Mouse (Mus musculus): ENCODE measurements around the gene Spon1. TPM values are rescaled to one million over a fixed set of nuclear protein-coding genes. Genes with fewer than 3 reads are reported as not detected.

Spon1 gene
- total RNA-seq, 2 experiments from 2014 or later: 11.9 to 16.1 TPM

DNA sequence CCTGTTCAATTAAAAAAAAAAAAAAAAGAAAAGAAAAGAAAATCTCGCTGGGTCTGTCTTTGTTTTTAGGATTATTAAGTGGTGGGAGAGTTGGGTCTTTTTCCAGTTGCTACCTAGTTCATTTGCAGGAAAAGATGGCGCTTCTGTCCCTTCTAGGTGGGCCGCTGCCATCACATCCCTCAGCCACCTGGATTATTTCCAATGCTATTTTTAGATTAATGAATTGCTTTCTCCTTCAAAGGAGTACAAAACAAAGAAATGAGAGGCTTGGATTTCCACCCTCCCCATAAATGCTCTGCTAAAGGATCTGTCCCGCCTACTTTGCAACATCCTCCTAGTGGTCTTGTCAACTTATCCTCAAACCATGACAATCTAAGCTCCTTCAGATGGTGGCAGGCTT, 275.6 kb downstream of the Spon1 start:
- no peak for DNase-seq
- intact Hi-C loops (cut with DNase I): no loop called here

GRCm38 (mm10) chr7:114042973-114043928, 277.5 kb downstream of the Spon1 start:
- intact Hi-C loops (cut with DNase I): no loop called here
- peak; percentile 24 to 26 for DNase-seq

- no peak for DNase-seq
- intact Hi-C loops (cut with DNase I): no loop called here
Observed at GRCm38 (mm10) chr7:114043929-114044549, 278.2 kb downstream of the Spon1 start.

GRCm38 (mm10) chr7:114045814-114046213, 280.0 kb downstream of the Spon1 start:
- DNase-seq: no peak
- intact Hi-C loops (cut with DNase I): no loop called here

GRCm38 (mm10) chr7:114053720-114054119, 287.9 kb downstream of the Spon1 start:
- intact Hi-C loops (cut with DNase I): no loop called here
- DNase-seq: no peak

- DNase-seq: no peak
- intact Hi-C loops (cut with DNase I): no loop called here
Observed at GRCm38 (mm10) chr7:114058166-114058565, 292.4 kb downstream of the Spon1 start.

DNA sequence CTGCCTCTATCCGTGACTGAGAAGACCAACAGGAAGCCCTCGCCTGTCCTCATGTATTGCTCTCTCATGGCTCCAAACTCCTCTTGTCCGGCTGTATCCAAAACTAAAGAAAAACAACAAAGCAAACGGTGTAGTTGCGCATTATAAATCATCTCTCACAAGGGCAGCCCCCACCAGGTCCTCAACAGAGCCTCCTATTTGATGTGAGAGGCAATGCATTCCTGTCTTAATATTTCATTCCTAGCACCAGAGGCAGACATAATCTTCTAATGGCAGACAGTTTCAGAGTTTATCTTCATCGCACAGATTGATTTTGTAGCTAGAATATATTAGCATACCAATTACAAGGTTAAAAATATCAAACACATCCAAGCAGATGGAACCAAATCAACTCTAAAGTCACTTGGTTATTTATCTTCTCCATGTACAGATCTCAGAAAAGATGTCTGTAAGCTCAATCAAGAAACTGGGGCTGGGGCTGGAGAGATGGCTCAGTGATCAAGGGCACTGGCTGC, 293.2 kb downstream of the Spon1 start:
- no peak for DNase-seq
- intact Hi-C loops (cut with DNase I): no loop called here

- DNase-seq: no peak
- intact Hi-C loops (cut with DNase I): no loop called here
Observed at GRCm38 (mm10) chr7:114060445-114060844, 294.6 kb downstream of the Spon1 start.

GRCm38 (mm10) chr7:114062451-114062850, 296.7 kb downstream of the Spon1 start:
- peak; percentile 34 to 53 for DNase-seq
- intact Hi-C loops (cut with DNase I): no loop called here

DNA sequence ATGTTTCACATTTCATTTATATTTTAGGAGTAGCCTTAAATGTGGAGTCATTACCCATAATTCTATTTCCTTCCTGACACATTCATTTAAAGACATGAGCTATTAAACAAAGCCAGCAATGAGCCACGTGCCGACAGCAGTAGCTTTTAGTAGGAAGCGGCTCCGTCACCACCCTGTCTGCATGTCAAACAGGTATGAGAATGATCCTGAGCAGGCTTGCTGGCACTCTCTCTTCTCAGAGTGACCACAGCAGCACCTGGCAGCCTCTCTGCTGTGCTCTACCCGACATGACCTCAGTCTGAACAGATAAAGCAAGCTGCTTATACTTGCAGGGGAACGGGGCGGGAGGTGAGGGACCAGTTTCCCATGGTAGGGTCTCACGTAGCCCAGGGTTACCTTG, 297.7 kb downstream of the Spon1 start:
- DNase-seq: peak in 1 of 2 experiments; percentile 23
- intact Hi-C loops (cut with DNase I): no loop called here

- intact Hi-C loops (cut with DNase I): no loop called here
- DNase-seq: no peak
Observed at GRCm38 (mm10) chr7:114063966-114064365, 298.2 kb downstream of the Spon1 start.

- no peak for DNase-seq
- intact Hi-C loops (cut with DNase I): no loop called here
Observed at GRCm38 (mm10) chr7:114065407-114066185, 299.8 kb downstream of the Spon1 start.

GRCm38 (mm10) chr7:114066529-114067178, 300.9 kb downstream of the Spon1 start:
- peak; percentile 86 to 87 for DNase-seq
- intact Hi-C loops (cut with DNase I): loop anchor here (1.0 kb wide), 2 partner anchors 49 to 147 kb away; no protein-coding TSS in a partner anchor

DNA sequence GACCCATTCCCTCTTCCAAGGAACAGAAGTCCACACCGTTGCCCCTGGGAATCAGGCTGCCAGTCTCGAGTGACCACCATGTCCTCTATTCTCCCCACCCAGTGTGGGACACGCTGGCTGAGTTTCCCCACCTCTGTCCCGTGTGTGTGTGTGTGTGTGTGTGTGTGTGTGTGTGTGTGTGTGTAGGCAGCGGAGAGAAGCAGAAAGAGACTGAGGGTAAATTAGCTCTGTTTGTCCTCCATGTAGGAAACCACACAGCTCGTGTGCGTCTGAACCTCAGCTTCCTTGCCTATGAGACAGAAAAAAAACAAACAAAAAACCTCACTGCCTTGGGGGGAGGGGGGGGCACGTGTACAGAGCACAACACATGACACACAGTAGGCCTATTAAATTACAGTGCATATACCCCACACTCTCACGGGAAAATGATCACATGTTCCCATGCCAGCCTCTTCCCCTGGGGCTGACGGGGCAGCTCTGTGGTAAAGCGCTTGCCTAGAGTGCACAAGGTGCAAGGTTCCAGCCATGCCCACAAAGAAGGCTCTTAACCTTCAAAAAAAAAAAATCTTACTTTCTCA, 303.2 kb downstream of the Spon1 start:
- intact Hi-C loops (cut with DNase I): no loop called here
- no peak for DNase-seq

GRCm38 (mm10) chr7:114069726-114070457, 304.1 kb downstream of the Spon1 start:
- DNase-seq: no peak
- intact Hi-C loops (cut with DNase I): no loop called here

DNA sequence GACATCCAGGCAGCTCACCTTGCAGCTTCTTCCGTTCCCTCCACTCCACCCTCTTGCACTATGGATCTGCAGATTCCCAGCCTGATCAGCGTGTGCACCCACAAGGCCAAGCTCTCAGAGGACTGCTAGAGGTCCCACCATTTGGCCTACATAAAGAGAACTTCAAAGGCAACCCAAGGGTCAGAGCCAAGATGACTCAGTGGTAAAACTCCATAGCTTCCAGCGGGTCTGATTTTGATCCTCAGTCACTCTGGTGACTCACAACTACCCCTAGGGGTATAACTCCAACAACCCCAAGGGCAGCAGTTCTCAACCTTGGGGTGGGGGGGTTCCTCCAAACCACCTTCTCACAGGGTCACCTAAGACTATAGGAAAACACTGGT, 304.7 kb downstream of the Spon1 start:
- no peak for DNase-seq
- intact Hi-C loops (cut with DNase I): no loop called here

DNA sequence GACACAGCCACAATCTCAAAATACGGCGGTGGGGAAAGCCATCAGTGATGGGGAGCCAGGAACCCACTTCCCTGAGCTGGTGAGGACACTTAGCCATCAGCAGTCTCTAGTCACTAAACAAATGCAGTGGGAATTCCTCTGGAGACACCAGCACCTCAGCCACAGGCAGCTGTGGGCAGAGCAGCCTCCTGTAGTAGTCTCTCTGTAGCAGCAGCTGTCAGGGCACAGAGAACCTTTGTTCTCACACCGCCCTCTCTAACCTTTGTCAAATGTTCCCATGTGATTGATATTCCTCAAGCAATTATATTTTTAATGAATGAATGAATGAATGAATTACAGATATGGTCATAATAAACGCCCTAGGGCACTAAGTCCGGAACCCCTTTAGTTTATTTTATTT, 305.6 kb downstream of the Spon1 start:
- intact Hi-C loops (cut with DNase I): no loop called here
- DNase-seq: no peak

DNA sequence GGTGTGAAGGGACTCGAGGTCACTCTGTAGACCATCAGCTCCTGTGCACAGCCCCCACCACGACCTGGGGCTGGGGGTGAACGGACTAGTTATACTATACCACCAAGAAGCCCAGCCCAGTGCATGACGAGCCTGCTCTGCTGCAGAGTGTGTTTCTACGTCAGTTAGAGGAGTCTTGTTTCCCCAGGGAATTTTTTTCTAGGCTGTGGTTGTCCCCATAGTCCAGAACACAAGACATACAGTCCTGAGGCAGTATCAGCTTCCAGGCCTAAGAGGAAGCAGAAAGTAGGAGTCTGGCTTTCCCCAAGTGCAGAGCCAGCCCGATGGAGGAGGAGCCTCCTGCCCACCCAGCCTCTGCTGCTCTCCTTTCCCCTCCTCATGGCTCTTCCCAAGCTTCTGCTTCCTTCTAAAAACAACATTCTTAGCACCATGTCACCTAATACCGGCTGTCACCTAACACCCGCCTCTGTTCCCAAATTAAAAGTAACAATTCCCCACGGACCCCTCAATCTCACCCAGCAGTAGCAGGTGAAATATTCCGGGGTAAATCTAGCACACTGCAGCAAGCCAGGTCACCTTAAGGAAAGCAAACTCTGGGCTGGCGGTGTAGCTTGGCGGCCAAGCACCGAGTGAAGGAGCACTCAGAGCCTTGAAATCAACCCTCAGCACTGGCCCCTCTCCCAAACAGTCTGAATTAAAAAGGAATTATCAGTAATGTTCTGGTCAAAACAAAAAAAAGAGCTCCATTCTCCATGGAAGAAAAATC, 306.2 kb downstream of the Spon1 start:
- intact Hi-C loops (cut with DNase I): no loop called here
- no peak for DNase-seq

GRCm38 (mm10) chr7:114074133-114074532, 308.3 kb downstream of the Spon1 start:
- intact Hi-C loops (cut with DNase I): no loop called here

More at GRCm38 (mm10) chr7:114074133-114074532, 308.3 kb downstream of the Spon1 start:
- no peak for DNase-seq
